Mouse (Mus musculus): ENCODE measurements around the gene Rab29.
"Not testable (repeated sequence)": the region's sequence is repeated elsewhere in the genome, so short reads cannot be mapped to it uniquely, and the experiment has no call there.

Gene Rab29

DNA sequence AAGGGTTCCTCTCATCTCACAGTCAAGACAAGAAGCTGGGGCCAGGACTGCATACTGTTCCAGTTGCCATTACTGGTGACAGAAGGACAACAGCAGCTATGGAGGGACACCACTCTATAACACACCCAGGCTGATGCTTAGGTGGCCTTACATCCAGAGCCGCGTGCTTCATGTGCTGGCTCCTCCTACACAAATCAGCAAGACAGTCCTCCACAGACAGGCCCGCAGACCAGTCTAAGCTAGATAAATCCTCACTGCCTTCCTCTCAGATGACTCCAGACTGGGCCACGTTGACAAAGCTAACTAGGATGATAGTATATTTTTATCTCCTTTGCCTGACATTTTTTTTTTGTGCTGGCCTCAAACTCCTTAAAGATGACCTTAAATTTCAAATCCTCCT is 5.2 kb upstream of the Rab29 start:
- DNase-seq (ENCODE audit: extremely low spot score, low read depth, low spot score) = no peak

GRCm38 (mm10) chr1:131865596-131865995 is 1.4 kb upstream of the Rab29 start:
- DNase-seq (ENCODE audit: extremely low spot score, low read depth, low spot score) = no peak

GRCm38 (mm10) chr1:131866304-131866999 is 572 bp upstream of the Rab29 start:
- no peak for DNase-seq (ENCODE audit: extremely low spot score, low read depth, low spot score)

DNA sequence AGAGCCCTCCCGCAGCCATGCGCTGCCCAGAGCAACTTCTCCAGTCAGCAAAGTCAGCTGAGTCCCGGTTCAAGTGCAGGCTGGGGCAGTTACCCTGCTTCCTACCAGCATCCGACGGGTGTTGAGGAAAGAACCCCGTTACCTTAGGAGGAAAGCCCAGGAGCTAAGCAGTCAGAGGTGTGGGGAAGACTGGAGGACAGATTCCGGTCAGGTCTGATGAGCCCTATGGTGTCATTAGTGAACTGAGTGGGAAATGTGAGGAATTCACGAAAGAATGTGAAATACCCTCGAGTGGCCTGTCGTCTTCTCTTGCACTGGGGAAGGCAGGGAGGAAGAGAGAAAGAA is 894 bp downstream of the Rab29 start:
- DNase-seq (ENCODE audit: extremely low spot score, low read depth, low spot score) = no peak

DNA sequence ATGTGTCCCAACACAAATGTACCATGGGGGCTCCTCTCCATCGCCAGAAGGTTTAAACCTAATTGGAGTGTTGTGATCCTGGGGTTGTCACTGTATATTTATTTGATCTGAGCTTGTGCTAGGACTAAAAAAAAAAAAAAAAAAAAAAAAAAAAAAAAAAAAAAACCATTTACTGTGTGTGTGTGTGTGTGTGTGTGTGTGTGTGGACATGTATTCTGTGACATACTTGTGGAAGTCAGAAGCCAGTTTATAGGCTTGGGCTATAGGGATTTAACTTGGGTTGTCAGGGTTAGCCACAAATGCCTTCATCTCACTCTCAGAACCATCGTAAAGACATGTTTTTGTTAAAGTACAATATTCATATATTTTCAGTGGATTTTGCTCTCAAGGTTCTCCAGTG is 2.5 kb downstream of the Rab29 start:
- DNase-seq (ENCODE audit: extremely low spot score, low read depth, low spot score) = no peak

GRCm38 (mm10) chr1:131872856-131873255 is 5.8 kb downstream of the Rab29 start:
- DNase-seq (ENCODE audit: extremely low spot score, low read depth, low spot score) = no peak

DNA sequence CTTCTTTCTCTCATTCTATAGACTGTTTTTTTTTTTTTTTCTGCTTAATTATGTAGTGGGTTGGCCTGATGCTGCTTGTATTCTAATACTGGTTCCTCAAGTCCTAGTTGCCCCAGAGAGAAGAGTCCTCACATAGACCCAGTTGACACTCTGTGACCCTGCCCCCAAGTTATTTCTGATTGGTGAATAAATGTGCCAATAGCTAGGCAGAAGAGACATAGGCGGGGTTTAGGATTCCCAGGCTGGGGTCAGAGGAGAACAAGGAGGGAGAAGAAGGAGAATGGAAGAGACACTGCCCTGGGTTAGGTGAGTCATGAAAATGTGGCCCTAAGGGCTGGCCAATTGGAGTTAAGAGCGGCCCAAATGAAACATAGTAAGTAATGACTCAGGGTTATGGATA is 12.8 kb downstream of the Rab29 start:
- no peak for DNase-seq (ENCODE audit: extremely low spot score, low read depth, low spot score)

DNA sequence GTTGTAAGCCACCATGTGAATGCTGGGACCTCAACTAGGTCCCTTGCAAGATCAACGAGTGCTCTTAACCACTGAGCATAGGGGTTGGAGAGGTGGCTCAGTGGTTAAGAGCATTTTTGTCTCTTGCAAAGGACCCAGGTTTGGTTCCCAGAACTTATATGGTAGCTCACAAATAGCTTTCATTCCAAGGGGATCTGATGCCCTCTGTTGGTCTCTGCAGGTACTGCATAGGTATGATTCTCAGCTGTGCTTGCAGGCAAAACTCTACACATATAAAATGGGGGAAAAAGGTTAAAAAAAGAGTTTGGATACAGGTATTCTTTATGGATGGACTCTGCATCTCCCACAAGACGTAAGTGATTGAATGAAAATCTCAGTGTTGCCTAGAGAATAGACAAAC is 15.8 kb downstream of the Rab29 start:
- DNase-seq (ENCODE audit: extremely low spot score, low read depth, low spot score) = no peak

- no peak for DNase-seq (ENCODE audit: extremely low spot score, low read depth, low spot score)
These were observed 19.1 kb downstream of the Rab29 start for GRCm38 (mm10) chr1:131886173-131886572.

DNA sequence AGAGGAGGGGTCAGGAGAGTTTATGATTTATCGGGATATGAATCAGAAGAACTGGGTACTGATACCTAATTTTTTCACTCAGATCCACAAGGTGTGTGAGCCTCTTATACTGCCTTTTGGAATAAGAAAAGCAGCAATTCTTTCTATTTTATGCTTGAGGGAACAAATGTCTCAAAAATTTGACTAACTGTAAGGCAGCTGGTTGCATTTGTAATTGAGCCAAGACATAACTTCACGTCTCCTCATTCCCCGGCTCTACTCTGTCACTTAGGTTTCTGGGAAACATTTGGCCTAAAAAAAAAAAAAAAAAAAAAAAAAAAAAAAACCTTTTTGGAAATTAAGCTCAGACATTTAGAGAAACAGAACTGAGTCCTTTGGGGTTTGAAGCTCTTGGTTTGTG is 19.6 kb downstream of the Rab29 start:
- no peak for DNase-seq (ENCODE audit: extremely low spot score, low read depth, low spot score)

DNA sequence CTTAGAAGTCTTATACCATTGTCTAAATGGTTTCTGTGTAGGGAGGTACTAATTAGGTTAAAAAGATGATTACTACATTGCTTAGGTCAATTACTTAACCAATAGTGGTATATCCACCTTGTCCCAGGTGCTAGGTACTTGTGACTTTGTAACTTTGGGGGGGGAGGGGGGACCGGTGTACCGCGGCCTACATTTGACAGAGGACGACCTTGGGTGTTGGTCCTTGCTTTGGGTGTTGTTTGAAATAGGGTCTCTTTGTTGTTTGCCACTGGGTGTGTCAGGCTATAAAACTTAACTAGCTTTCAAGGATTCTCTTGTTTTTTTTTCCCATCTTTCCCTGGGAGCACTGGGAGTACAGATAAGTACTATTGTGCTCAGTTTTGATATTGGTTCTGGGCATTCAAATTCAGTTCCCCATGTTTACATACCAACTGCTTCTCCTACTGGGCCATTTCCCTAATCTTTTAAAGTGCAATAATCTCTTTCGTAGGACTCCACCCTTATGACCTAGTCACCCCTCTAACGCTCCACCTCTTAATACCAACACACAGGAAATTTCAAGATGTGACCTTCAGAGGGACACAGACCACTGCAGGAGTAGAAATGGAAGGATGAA is 23.1 kb downstream of the Rab29 start:
- no peak for DNase-seq (ENCODE audit: extremely low spot score, low read depth, low spot score)

- no peak for DNase-seq (ENCODE audit: extremely low spot score, low read depth, low spot score)
These were observed 24.4 kb downstream of the Rab29 start for GRCm38 (mm10) chr1:131891436-131891835.

GRCm38 (mm10) chr1:131902679-131903078 is 35.7 kb downstream of the Rab29 start:
- no peak for DNase-seq (ENCODE audit: extremely low spot score, low read depth, low spot score)

GRCm38 (mm10) chr1:131903251-131903650 is 36.2 kb downstream of the Rab29 start:
- DNase-seq (ENCODE audit: extremely low spot score, low read depth, low spot score) = no peak

- DNase-seq (ENCODE audit: extremely low spot score, low read depth, low spot score) = no peak
These were observed 38.5 kb downstream of the Rab29 start for GRCm38 (mm10) chr1:131905497-131905896.

- DNase-seq (ENCODE audit: extremely low spot score, low read depth, low spot score) = no peak
These were observed 41.4 kb downstream of the Rab29 start for GRCm38 (mm10) chr1:131908456-131908855.

DNA sequence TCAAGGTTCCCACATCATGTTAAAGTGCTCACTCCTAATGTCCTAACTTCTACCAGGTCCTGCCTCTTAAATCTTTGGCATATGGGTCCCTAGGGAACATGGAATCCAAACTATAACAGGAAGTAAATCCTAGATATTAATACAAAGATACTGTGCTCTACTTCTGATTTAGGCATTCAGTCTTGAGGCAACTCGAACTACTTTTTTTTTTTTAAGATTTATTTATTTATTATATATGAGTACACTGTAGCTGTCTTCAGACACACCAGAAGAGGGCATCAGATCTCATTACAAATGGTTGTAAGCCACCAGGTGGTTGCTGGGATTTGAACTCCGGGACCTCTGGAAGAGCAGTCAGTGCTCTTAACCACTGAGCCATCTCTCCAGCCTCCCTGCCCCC is 42.2 kb downstream of the Rab29 start:
- not testable (repeated sequence) for DNase-seq (ENCODE audit: extremely low spot score, low read depth, low spot score)

DNA sequence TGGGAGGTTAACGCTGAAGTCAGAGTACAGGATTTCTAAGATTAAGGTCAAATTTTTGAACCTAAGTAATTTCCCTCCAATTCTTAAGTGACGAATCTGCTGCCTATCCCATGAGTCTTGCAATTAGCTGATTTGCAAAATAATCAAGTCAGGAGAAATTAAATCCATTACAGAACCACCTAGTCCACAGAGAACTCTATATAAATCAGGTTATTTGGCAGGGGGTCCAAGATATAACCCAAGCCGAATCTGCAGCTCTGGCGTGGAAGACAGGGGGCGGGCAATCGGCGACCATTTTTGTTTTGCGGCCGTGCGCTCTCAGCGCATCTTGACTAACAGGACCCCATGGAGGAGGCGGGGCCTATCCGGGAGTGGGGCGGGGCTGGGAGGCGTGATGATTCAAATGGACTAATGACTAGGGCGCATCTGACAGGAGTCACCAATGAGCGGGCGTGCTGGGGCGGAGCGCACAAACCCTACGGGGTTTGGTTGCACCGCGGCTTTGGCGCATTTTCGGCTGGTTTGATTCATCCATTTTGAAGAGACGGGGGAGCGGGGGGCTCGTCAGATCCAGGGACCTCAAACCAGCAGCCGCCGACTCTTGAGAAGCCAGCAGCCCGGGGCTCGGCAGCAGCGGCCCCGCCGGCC is 43.1 kb downstream of the Rab29 start, which contains the start of gene Nucks1:
Gene Nucks1 (plus strand): TSS at position 534 of the 648 bp plus-strand sequence.
- peak; percentile 89 for DNase-seq (ENCODE audit: extremely low spot score, low read depth, low spot score)

GRCm38 (mm10) chr1:131910674-131911558 is 43.9 kb downstream of the Rab29 start:
- DNase-seq (ENCODE audit: extremely low spot score, low read depth, low spot score) = peak; percentile 28

GRCm38 (mm10) chr1:131917634-131918033 is 50.6 kb downstream of the Rab29 start:
- DNase-seq (ENCODE audit: extremely low spot score, low read depth, low spot score) = no peak

DNA sequence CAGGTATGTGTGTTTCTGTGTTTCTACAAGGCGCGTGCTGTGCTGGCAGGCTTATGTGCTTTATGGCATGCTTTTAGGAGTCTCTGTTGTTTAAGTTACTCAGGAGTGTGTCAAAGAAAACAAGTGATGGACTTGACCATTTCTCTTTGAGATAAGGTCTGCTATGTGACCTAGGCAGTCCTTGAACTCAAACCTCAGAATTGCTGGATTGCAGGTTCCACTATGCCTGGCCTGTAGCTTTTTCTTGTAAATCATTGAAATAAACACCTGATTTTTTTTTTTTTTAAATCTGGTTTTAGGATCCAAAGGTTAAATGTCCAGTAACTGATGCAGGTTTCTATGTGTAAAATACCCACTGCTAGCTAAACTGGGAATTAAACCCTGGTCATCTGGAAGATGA is 52.0 kb downstream of the Rab29 start:
- DNase-seq (ENCODE audit: extremely low spot score, low read depth, low spot score) = no peak

All from hindlimb bud, embryonic 11.5 days (tissue).